Mouse (Mus musculus) layer of hippocampus, adult 2 months (tissue): Measurements from ENCODE around the gene Sufu. TPM values are rescaled to one million over a fixed set of nuclear protein-coding genes. Genes with fewer than 3 reads are reported as not detected.

ENCODE experiments used
- DNase-seq, 2 experiments: peaks; one replicate each; pipeline ENCODE4 v3.0.0; 2022; ENCODE audit warnings: low spot score in 2 of 2
- H3K27ac ChIP-seq: fragments of 200-600 bp; 2 replicates; pipeline ENCODE4 v1.8.1; 2022
- H3K4me3 ChIP-seq: fragments of 200-600 bp; 2 replicates; pipeline ENCODE4 v1.8.1; 2022; ENCODE audit warnings: mild to moderate bottlenecking
- CTCF ChIP-seq: fragments of 200-600 bp; conservative IDR thresholded peaks from 2 replicates; pipeline ENCODE4 v1.8.1; 2022; ENCODE audit warnings: antibody characterized with exemption, mild to moderate bottlenecking, moderate library complexity
- total RNA-seq, 2 experiments: library from RNA; stranded (reverse); gene quantifications; 2 replicates each; pipeline ENCODE4 v1.2.3; 2021

Sufu gene
- total RNA-seq, 2 experiments from 2014 or later, result 20.3 to 23.2 TPM

DNA sequence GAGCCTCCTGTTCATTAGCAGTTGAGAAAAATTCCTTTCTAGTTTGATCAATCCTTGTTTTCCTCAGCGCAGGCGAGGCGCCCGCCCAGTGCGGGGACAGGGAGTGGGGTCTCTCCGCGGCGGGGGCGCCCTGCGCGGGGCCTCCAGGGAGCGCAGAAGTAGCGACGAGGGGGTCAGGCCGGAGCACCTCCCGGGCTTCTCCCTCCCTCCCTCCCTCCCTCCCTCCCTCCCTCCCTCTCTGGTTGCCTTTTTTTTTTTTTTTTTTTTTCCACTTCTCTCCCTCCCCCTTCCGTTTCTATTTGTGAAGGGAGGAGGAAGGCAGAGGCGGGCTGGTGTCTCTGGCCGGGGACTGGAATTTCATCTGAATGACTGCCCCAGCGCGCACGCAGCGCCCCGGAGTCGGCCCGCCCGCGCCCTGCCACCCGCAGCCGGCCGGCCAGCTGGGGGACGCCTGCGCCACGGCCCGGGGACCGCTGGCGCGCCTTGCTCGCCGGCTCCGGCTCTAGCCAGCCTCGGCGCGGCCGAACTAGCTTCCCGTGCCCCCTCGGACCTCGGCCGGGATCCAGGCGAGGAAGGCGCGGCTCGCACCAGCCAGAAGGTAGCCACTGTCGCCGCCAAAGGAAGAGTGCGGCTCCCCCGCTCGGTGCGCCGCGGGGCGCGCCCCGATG is 104.8 kb downstream of the Sufu start, which contains the start of gene Trim8:
TSS of gene Trim8 (plus strand) at position 302 of the 668 bp plus-strand sequence.
- no peak for TF ChIP-seq CTCF
- peak; percentile 64 to 82 for DNase-seq
- H3K27ac ChIP-seq, result peak within 1 kb of the TSS; percentile 100
- H3K4me3 ChIP-seq, result peak within 1 kb of the TSS; percentile 96

DNA sequence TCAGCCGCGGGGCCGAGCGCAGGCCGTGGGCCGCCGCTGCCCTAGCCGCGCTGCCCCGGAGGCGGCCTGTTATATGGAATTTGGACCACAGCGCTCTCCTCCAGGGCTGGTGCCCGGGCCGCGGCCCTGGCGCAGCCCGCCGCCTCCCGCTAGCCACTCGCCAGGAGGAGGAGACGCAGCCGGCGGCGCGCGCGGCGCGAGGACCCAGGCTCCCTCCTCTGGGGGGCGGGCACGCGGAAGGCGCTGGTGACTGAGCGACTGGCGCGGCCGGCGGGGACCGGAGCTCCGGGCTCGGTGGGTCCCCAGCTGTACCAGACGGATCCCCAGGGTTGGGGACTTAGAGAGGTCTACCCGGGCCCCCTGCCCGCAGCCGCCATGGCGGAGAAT is 105.4 kb downstream of the Sufu start:
- no peak; the same call in 1 of the 2 replicates for TF ChIP-seq CTCF
- peak; percentile 76 to 78 for DNase-seq
- H3K4me3 ChIP-seq, result peak overlapping the region; percentile 96
- peak overlapping the region; percentile 100 for H3K27ac ChIP-seq

GRCm38 (mm10) chr19:46502471-46503166 is 105.9 kb downstream of the Sufu start:
- Histone ChIP-seq H3K4me3 (peak overlapping the region; percentile 96), H3K27ac (peak overlapping the region; percentile 100)
- DNase-seq, result peak; percentile 64
- TF ChIP-seq CTCF, result peak; percentile 68

GRCm38 (mm10) chr19:46503351-46504084 is 106.8 kb downstream of the Sufu start:
- DNase-seq, result peak in 1 of 2 experiments; percentile 41
- peak overlapping the region; percentile 100 for H3K27ac ChIP-seq
- H3K4me3 ChIP-seq, result peak overlapping the region; percentile 96
- no peak for TF ChIP-seq CTCF

DNA sequence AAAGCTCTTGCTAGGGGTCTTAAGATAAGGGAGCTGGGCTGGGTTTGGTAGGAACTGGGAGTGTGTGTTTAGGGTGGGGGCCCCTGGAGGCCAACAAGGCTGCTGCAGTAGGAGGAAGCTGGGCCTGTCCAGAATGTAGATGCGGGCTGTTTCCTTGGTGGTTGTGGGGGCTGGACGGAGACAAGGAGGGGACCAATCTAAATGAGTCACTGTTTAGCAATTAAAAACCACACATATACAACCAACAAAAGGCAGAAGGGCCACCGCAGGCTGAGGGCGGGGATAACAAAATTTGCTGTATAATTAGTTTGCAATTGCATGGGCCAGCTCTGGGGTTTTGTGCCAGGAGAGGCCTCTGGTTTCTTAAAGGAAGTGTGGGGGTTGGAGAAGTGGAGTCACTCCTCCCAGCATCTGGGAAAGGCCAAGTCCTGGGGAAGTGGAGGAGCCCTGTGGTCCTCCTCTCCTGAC is 107.4 kb downstream of the Sufu start:
- Histone ChIP-seq H3K4me3 (peak overlapping the region; percentile 96), H3K27ac (peak overlapping the region; percentile 100)
- no peak for DNase-seq
- TF ChIP-seq CTCF, result peak; percentile 65

GRCm38 (mm10) chr19:46504822-46505417 is 108.2 kb downstream of the Sufu start:
- no peak for DNase-seq
- TF ChIP-seq CTCF, result no peak
- peak overlapping the region; percentile 96 for H3K4me3 ChIP-seq
- H3K27ac ChIP-seq, result peak overlapping the region; percentile 100

DNA sequence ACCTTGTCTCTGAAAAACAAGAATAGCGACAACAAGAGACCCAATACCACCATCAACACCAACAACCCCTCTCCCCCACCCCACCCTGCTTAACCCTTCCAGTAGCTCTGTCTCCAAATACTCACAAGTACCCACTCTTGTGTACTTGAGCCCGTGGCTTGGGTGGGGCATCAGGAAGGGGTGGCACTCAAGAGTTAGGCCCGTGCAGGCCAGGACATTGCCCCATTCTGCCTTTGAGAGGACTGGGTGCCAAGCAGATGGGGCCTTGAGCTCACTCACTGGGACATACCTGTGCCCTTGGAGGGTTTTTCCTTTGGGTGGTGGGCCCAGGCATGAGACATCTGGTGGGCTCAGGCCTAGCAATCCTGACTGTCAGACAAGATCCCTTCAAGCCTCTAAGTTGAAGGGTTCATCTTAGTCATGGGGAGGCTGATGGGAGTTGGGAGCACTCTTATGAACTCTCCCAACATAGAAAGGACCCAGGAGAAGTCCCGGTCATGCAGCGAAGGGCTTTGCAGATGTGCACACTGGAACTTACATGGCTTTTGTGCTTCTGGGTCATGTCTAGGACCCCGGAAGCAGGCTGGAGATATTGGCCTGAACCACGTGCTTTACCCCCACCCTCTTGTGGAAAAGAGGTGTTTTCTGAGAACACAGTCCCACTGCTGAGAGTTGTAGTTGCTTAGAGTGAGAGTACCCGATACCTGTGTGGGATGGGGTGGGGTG is 109.1 kb downstream of the Sufu start:
- H3K27ac ChIP-seq, result peak overlapping the region; percentile 100
- no peak for DNase-seq
- H3K4me3 ChIP-seq, result peak overlapping the region; percentile 96
- no peak for TF ChIP-seq CTCF

DNA sequence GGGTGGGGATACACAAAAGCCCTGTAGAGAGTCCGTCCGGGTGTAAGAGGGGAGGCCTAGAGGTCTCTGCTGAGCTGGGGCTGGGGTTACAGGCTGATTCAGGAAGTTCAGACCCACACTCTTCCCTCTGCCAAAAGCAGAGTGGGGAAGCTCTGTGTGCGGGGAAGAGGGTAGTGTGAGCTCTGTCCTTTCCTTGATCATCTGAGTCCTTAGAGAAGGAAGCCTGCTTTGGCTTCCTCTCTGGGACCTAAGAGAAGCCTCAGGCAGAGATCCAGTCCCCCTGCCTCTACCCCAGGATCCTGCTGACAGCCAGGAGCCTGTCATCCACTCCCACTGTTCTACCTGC is 109.6 kb downstream of the Sufu start:
- peak overlapping the region; percentile 96 for H3K4me3 ChIP-seq
- no peak for TF ChIP-seq CTCF
- no peak for DNase-seq
- H3K27ac ChIP-seq, result peak overlapping the region; percentile 100

- H3K4me3 ChIP-seq, result peak overlapping the region; percentile 96; the same call in 1 of the 2 replicates
- TF ChIP-seq CTCF, result peak; percentile 34
- DNase-seq, result peak in 1 of 2 experiments; percentile 67
- peak overlapping the region; percentile 100 for H3K27ac ChIP-seq
Measured at GRCm38 (mm10) chr19:46507181-46507581, 110.5 kb downstream of the Sufu start.

DNA sequence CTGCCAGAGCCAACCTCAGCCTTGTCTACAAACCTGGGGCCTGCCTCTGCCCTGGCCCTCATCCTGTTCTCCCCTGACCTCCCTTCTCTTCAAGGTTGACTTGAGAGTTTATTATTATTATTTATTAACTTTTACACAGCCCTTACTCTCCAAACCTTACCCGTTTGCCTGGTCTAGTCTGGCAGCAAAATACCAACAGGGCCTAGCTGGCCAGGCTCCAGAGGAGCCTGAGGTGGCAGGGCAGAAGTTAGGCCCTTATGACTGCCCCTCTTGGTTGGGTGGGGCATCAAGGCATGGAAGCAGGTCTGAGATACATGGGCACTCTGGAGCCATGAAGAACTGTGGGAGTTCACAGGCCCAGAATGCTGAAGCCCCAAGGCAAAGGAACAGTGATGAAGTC is 111.1 kb downstream of the Sufu start:
- peak overlapping the region; percentile 100 for H3K27ac ChIP-seq
- DNase-seq, result no peak
- TF ChIP-seq CTCF, result no peak
- peak overlapping the region; percentile 96; the same call in 1 of the 2 replicates for H3K4me3 ChIP-seq

DNA sequence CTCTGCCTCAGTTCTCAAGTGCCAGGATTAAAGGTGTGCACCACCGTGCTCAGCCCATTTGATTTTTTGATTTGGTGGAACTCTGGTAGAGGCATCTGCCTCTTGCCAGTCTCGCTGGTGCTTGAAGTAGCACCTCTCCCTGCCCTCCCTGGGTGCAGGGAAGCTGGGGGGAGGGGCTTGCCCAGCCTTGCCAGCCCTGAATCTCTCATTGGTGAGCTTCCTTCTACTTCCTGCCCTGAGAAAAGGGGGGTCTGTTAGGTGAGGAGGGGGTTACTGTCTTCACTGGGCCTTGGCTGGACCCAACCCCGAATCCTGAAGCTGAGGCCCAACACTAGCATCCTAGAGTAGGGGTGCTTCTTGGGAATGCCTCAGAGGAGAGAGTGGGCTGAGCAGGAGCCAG is 112.0 kb downstream of the Sufu start:
- no peak for DNase-seq
- TF ChIP-seq CTCF, result no peak
- H3K27ac ChIP-seq, result peak overlapping the region; percentile 100; the same call in 1 of the 2 replicates
- no peak overlapping the region for H3K4me3 ChIP-seq

- peak overlapping the region; percentile 100; the same call in 1 of the 2 replicates for H3K27ac ChIP-seq
- TF ChIP-seq CTCF, result no peak
- no peak overlapping the region for H3K4me3 ChIP-seq
Measured at GRCm38 (mm10) chr19:46509202-46509601, 112.5 kb downstream of the Sufu start.

More at GRCm38 (mm10) chr19:46509202-46509601, 112.5 kb downstream of the Sufu start:
- DNase-seq, result no peak
